Mouse (Mus musculus): ENCODE results near the gene Fam53b. TPM values are rescaled to one million over a fixed set of nuclear protein-coding genes. Genes with fewer than 3 reads are reported as not detected.

The Fam53b gene
- polyA plus RNA-seq (2015; fragmentation: Nextera tagmentation; extraction: Ambion mirVana): 33.5 and 36.0 TPM in 2 replicates

DNA sequence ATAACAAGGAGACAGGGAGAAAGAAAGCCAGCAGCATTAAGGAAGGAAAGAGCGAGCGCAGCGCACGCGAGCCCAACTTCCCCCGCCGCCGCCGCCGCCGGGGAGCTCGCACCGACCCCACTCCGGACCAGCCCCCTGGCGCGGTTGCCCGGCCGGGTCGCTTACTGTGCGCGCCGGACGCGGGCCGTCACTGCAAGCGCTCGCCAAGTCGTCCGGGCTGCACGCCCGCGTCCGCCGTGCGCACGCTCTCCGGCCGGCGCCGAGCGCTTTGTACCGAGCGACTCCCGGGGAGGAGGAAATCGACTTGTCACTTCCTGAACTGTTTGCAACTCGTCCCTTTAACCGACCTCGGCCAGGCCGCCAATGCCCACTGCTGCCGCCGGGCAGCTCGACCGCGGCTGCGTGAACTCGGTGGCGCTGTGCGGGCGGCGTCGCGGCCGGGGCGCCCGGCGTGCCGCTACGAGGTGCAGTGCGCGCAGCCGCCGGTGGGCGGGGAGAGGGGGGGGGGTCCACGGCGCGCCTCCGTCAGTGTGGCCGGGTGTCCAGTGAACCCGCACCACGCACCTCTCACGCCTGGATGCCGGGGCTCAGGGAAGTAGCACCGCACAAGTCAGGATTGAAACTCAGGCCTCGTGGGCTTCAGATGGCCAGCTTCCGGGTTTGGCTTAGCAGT lies at the start of gene Fam53b:
Gene Fam53b (minus strand): TSS at position 471 of the 673 bp plus-strand sequence.
- Histone ChIP-seq H3K4me1 (replicated peaks; ENCODE audit: control insufficient read depth, insufficient read depth, low read length) (peaks cover 37% of the 10 kb centered on the region), H3K9ac (ENCODE audit: low read length) (peak within 1 kb of the TSS; percentile 94), H3K9me3 (ENCODE audit: control insufficient read depth, low read length) (no peaks in the 10 kb centered on the region), H3K27ac (ENCODE audit: low read length) (peak within 1 kb of the TSS; percentile 96), H3K4me2 (ENCODE audit: low read depth, low read length) (peak within 1 kb of the TSS; percentile 79), H3K36me3 (ENCODE audit: control insufficient read depth, insufficient read depth, low read length) (no peaks in the 10 kb centered on the region), H3K4me3 (ENCODE audit: low read length) (peak within 1 kb of the TSS; percentile 80), H3K27me3 (ENCODE audit: control insufficient read depth, insufficient read depth, low read depth, low read length) (no peaks in the 10 kb centered on the region)
- ATAC-seq (ENCODE audit: low read depth): peak; percentile 66
- under 1% methylated on average over 74 of the region's 85 CpGs for WGBS

- Histone ChIP-seq H3K9me3 (ENCODE audit: control insufficient read depth, low read length) (no peaks in the 10 kb centered on the region), H3K27ac (ENCODE audit: low read length) (peak within 1 kb of the TSS; percentile 54), H3K27me3 (ENCODE audit: control insufficient read depth, insufficient read depth, low read depth, low read length) (no peaks in the 10 kb centered on the region), H3K9ac (ENCODE audit: low read length) (peak within 1 kb of the TSS; percentile 82), H3K4me2 (ENCODE audit: low read depth, low read length) (peak within 1 kb of the TSS; percentile 61), H3K36me3 (ENCODE audit: control insufficient read depth, insufficient read depth, low read length) (no peaks in the 10 kb centered on the region), H3K4me1 (replicated peaks; ENCODE audit: control insufficient read depth, insufficient read depth, low read length) (peaks cover 5% of the 10 kb centered on the region), H3K4me3 (ENCODE audit: low read length) (peak within 1 kb of the TSS; percentile 69)
- peak; percentile 97 for ATAC-seq (ENCODE audit: low read depth)
- under 1% methylated on average over 53 of the region's 53 CpGs for WGBS
Observed at GRCm38 (mm10) chr7:132859042-132859958, 45.6 kb upstream of the Fam53b start, which contains the start of gene Abraxas2. TSS of gene Abraxas2 (plus strand) at chr7:132859225.

DNA sequence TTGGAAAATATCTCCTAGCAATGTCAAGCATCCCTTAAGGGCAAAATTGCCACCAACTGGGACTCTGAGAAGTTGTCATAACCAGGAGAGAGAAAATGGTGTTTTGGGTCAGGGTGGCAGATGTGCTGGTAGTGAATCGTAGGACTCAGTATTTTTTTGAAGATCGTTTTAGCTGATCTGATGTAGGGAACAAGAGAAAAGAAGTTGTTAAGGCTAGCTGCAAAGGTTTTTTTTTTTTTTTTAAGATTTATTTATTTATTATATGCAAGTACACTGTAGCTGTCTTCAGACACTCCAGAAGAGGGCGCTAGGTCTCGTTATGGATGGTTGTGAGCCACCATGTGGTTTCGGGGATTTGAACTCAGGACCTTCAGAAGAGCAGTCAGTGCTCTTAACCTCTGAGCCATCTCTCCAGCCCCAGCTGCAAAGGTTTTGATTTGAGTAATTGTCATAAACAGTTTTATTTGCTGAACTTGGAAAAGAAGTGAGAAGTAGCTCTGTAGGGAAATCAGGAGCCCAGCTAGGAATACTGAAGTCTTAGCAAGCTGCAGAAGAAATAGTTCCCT lies 44.4 kb upstream of the Fam53b start:
- Histone ChIP-seq H3K4me2 (ENCODE audit: low read depth, low read length) (no peak overlapping the region), H3K4me3 (ENCODE audit: low read length) (no peak overlapping the region), H3K9ac (ENCODE audit: low read length) (no peak overlapping the region), H3K36me3 (ENCODE audit: control insufficient read depth, insufficient read depth, low read length) (no peaks in the 10 kb centered on the region), H3K9me3 (ENCODE audit: control insufficient read depth, low read length) (no peaks in the 10 kb centered on the region), H3K4me1 (replicated peaks; ENCODE audit: control insufficient read depth, insufficient read depth, low read length) (peaks cover 5% of the 10 kb centered on the region), H3K27me3 (ENCODE audit: control insufficient read depth, insufficient read depth, low read depth, low read length) (no peaks in the 10 kb centered on the region), H3K27ac (ENCODE audit: low read length) (no peak overlapping the region)
- no peak for ATAC-seq (ENCODE audit: low read depth)
- 63% methylated on average over 5 of the region's 5 CpGs for WGBS

- WGBS: 89% methylated on average over 1 of the region's 1 CpGs
- no peaks in the 10 kb centered on the region for H3K36me3 ChIP-seq (ENCODE audit: control insufficient read depth, insufficient read depth, low read length)
- H3K4me2 ChIP-seq (ENCODE audit: low read depth, low read length): no peak overlapping the region
- H3K4me1 ChIP-seq (replicated peaks; ENCODE audit: control insufficient read depth, insufficient read depth, low read length): peaks cover 10% of the 10 kb centered on the region
- H3K27me3 ChIP-seq (ENCODE audit: control insufficient read depth, insufficient read depth, low read depth, low read length): no peaks in the 10 kb centered on the region
- H3K9ac ChIP-seq (ENCODE audit: low read length): no peak overlapping the region
- no peak overlapping the region for H3K27ac ChIP-seq (ENCODE audit: low read length)
- no peak for ATAC-seq (ENCODE audit: low read depth)
- no peak overlapping the region for H3K4me3 ChIP-seq (ENCODE audit: low read length)
- no peaks in the 10 kb centered on the region for H3K9me3 ChIP-seq (ENCODE audit: control insufficient read depth, low read length)
Observed at GRCm38 (mm10) chr7:132856083-132856482, 42.4 kb upstream of the Fam53b start.

- no peak overlapping the region for H3K4me2 ChIP-seq (ENCODE audit: low read depth, low read length)
- no peaks in the 10 kb centered on the region for H3K27me3 ChIP-seq (ENCODE audit: control insufficient read depth, insufficient read depth, low read depth, low read length)
- no peak for ATAC-seq (ENCODE audit: low read depth)
- no peak overlapping the region for H3K27ac ChIP-seq (ENCODE audit: low read length)
- 66% methylated on average over 4 of the region's 4 CpGs for WGBS
- H3K4me1 ChIP-seq (replicated peaks; ENCODE audit: control insufficient read depth, insufficient read depth, low read length): peaks cover 7% of the 10 kb centered on the region
- H3K9ac ChIP-seq (ENCODE audit: low read length): no peak overlapping the region
- H3K9me3 ChIP-seq (ENCODE audit: control insufficient read depth, low read length): no peaks in the 10 kb centered on the region
- H3K36me3 ChIP-seq (ENCODE audit: control insufficient read depth, insufficient read depth, low read length): peaks cover 6% of the 10 kb centered on the region; the same call in 1 of the 2 replicates
- H3K4me3 ChIP-seq (ENCODE audit: low read length): no peak overlapping the region
Observed at GRCm38 (mm10) chr7:132853946-132854345, 40.3 kb upstream of the Fam53b start.

DNA sequence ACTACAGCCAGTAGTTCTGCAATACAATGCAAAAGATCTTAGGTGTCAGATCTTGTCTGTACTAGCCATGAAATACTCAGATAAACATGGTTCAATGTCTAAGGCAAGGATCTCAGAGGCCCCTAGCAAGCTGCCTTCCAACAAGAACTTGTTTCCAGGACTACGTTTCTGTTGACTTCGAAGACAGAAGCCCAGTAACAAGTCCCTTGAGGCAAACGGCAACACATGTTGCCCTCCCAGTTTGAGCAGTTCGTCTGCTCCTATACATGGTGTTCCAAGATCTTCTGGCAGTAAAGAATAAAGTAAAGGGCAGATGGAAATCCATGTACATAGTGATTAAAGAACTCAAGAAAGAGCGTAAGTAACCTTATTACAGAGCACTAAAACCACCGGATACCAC lies 39.7 kb upstream of the Fam53b start:
- WGBS: 85% methylated on average over 6 of the region's 6 CpGs
- Histone ChIP-seq H3K27ac (ENCODE audit: low read length) (no peak overlapping the region), H3K4me3 (ENCODE audit: low read length) (no peak overlapping the region), H3K9me3 (ENCODE audit: control insufficient read depth, low read length) (no peaks in the 10 kb centered on the region), H3K9ac (ENCODE audit: low read length) (no peak overlapping the region), H3K36me3 (ENCODE audit: control insufficient read depth, insufficient read depth, low read length) (peaks cover 10% of the 10 kb centered on the region; the same call in 1 of the 2 replicates), H3K4me2 (ENCODE audit: low read depth, low read length) (no peak overlapping the region), H3K27me3 (ENCODE audit: control insufficient read depth, insufficient read depth, low read depth, low read length) (no peaks in the 10 kb centered on the region), H3K4me1 (replicated peaks; ENCODE audit: control insufficient read depth, insufficient read depth, low read length) (peaks cover 7% of the 10 kb centered on the region)
- ATAC-seq (ENCODE audit: low read depth): no peak

DNA sequence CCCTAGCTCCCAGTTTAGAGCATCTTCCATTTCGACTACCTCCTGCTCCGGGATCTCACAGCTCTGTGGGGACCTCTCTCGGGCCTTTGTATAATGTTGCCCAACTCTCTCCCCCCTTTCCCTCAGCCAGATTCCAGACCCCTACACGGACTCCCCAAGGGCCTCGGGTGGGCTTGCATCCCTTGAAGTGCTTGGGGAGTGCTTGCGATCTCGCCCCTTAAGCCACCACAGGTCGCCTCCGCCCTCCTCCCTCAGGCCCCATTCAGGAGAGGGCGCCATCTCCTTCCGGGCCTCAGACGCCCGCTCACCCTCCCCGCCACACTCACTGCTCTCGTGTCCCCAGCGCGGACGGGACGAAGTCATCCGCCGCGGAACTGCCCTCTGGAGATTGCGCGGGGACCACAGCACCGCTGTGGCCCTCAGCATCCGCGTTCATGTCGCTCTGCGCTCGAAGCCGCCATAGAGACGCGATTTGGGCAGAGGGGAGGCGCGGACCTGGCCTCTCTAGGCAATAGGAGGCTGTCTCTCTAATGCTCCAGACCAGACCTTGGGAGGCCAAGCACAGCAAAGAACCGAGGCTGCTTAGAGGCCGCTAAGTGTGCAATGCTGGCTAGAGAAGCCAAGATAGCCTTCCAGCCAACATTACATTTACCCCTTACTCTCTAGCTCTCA lies 38.6 kb upstream of the Fam53b start, which contains the start of gene Eef1akmt2:
Gene Eef1akmt2 (minus strand): TSS at position 501 of the 672 bp plus-strand sequence.
- WGBS: under 1% methylated on average over 37 of the region's 37 CpGs
- ATAC-seq (ENCODE audit: low read depth): peak; percentile 97
- Histone ChIP-seq H3K27me3 (ENCODE audit: control insufficient read depth, insufficient read depth, low read depth, low read length) (no peaks in the 10 kb centered on the region), H3K4me2 (ENCODE audit: low read depth, low read length) (peak within 1 kb of the TSS; percentile 56), H3K9me3 (ENCODE audit: control insufficient read depth, low read length) (no peaks in the 10 kb centered on the region), H3K4me1 (replicated peaks; ENCODE audit: control insufficient read depth, insufficient read depth, low read length) (peaks cover 7% of the 10 kb centered on the region), H3K9ac (ENCODE audit: low read length) (peak within 1 kb of the TSS; percentile 98), H3K4me3 (ENCODE audit: low read length) (peak within 1 kb of the TSS; percentile 94), H3K27ac (ENCODE audit: low read length) (peak within 1 kb of the TSS; percentile 99), H3K36me3 (ENCODE audit: control insufficient read depth, insufficient read depth, low read length) (peaks cover 14% of the 10 kb centered on the region; the same call in 1 of the 2 replicates)

- Histone ChIP-seq H3K4me3 (ENCODE audit: low read length) (no peak overlapping the region), H3K27me3 (ENCODE audit: control insufficient read depth, insufficient read depth, low read depth, low read length) (no peaks in the 10 kb centered on the region), H3K36me3 (ENCODE audit: control insufficient read depth, insufficient read depth, low read length) (peaks cover 9% of the 10 kb centered on the region; the same call in 1 of the 2 replicates), H3K4me1 (replicated peaks; ENCODE audit: control insufficient read depth, insufficient read depth, low read length) (no peaks in the 10 kb centered on the region), H3K9ac (ENCODE audit: low read length) (no peak overlapping the region), H3K4me2 (ENCODE audit: low read depth, low read length) (no peak overlapping the region), H3K27ac (ENCODE audit: low read length) (no peak overlapping the region), H3K9me3 (ENCODE audit: control insufficient read depth, low read length) (no peaks in the 10 kb centered on the region)
- ATAC-seq (ENCODE audit: low read depth): no peak
- WGBS: 93% methylated on average over 3 of the region's 3 CpGs
Observed at GRCm38 (mm10) chr7:132843152-132843551, 29.5 kb upstream of the Fam53b start.

Data from lung, embryonic 16.5 days (tissue).